Mouse (Mus musculus) megakaryocyte, embryonic 14.5 days (primary cell): ENCODE measurements around the gene Dicer1.

Source experiments
- FLI1 ChIP-seq: IDR thresholded peaks from 2 replicates; pipeline ENCODE4 v1.6.1; 2012; ENCODE audit warnings: low read length, inconsistent platforms, mixed read lengths
- GATA1 ChIP-seq: IDR thresholded peaks from 3 replicates; pipeline ENCODE4 v1.6.1; 2012; ENCODE audit warnings: mixed read lengths, low read length, inconsistent platforms, borderline replicate concordance

GRCm38 (mm10) chr12:104684411-104684931 is 67.3 kb downstream of the Dicer1 start:
- TF ChIP-seq FLI1 = no peak
- TF ChIP-seq GATA1 = no peak
